ENCODE assay signal across 20 mouse cellular contexts in the genomic region with DNA sequence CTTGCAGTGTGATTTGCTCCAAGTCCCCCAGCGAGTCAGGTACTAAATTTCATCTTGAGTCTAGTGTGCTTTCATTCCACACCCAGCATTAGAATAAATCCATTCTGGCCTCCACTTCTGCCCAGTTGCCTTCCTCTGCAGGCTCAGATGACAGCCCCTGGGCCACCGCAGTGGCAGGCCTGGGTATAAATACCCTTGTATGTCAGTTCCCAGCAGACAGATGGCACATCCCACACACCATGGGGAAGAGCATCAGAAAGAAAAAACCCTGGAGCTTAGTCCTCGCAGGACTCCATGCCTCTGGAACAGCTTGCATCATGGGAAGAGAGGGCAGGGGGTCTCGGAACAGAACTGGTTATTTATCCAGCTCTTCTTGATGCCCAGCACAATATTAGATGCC.
DNase-seq lines count a peak whose midpoint lies in the region; ATAC-seq lines count a peak whose summit lies in the region.
"Had no signal": no experiment of that assay in that cellular context is flagged by ENCODE, and none has a peak within 500 bp of the region (broad histone marks: within the 10 kb centered on the region; RNA-seq: fewer than 3 reads in every experiment).

No protein-coding gene starts in this region.

- H3K36me3 ChIP-seq in neural tube, embryonic 15.5 days: no peaks in the 10 kb centered on the region
- H3K36me3 ChIP-seq: heart, embryonic 10.5 days; limb, embryonic 15.5 days; midbrain, embryonic 12.5 days had no signal

- no peak overlapping the region for H3K4me3 ChIP-seq in neural tube, embryonic 15.5 days (replicated peaks)
- H3K4me3 ChIP-seq: heart, embryonic 10.5 days; limb, embryonic 15.5 days; midbrain, embryonic 12.5 days had no signal

- peaks cover 14% of the 10 kb centered on the region for H3K4me1 ChIP-seq in neural tube, embryonic 15.5 days
- H3K4me1 ChIP-seq: limb, embryonic 15.5 days had no signal

- H3K9me3 ChIP-seq in neural tube, embryonic 15.5 days (replicated peaks): no peaks in the 10 kb centered on the region
- H3K9me3 ChIP-seq: heart, embryonic 10.5 days; limb, embryonic 15.5 days; midbrain, embryonic 12.5 days had no signal

- H3K27ac ChIP-seq in neural tube, embryonic 15.5 days (replicated peaks): peak overlapping the region; percentile 51; the same call in 1 of the 2 replicates
- H3K27ac ChIP-seq: heart, embryonic 10.5 days; limb, embryonic 15.5 days; midbrain, embryonic 12.5 days had no signal

- no peaks in the 10 kb centered on the region for H3K27me3 ChIP-seq in neural tube, embryonic 15.5 days (replicated peaks)
- H3K27me3 ChIP-seq: limb, embryonic 15.5 days; midbrain, embryonic 12.5 days had no signal

- H3K9ac ChIP-seq in neural tube, embryonic 15.5 days (replicated peaks): no peak overlapping the region
- H3K9ac ChIP-seq: limb, embryonic 15.5 days; midbrain, embryonic 12.5 days had no signal

- ATAC-seq in neural tube, embryonic 15.5 days (ENCODE audit: low FRiP score): no peak
- ATAC-seq: hindbrain, embryonic 16.5 days had no signal

- H3K4me2 ChIP-seq in neural tube, embryonic 15.5 days: no peak overlapping the region
- H3K4me2 ChIP-seq: limb, embryonic 15.5 days; midbrain, embryonic 12.5 days had no signal

- no peak for DNase-seq in neural tube, embryonic 10.5 days (ENCODE audit: extremely low spot score, low spot score)
- DNase-seq in layer of hippocampus, adult 18-20 months (ENCODE audit: low spot score in 2 of 2): peak; percentile 70 to 86
- DNase-seq in left cerebral cortex, adult 9 months (ENCODE audit: low spot score in 2 of 2): peak; percentile 28 to 75
- peak; percentile 43 to 75 for DNase-seq in right cerebral cortex, postnatal 36 days (ENCODE audit: low spot score in 2 of 2)
- no peak for DNase-seq in urinary bladder, postnatal 25 days (ENCODE audit: low spot score)
- DNase-seq in heart, adult 8-10 months (ENCODE audit: low spot score): no peak
- no peak for DNase-seq in kidney, adult 18-20 months
- DNase-seq: B cell, adult 2 months; cerebellum, adult 11 months; gastrocnemius, postnatal 10 days; heart, postnatal 14 days; kidney, adult 2 months; kidney, postnatal 4 days; lung, adult 18-20 months; lung, postnatal 4 days had no signal

- WGBS in neural tube, embryonic 15.5 days: 79% methylated on average over 4 of the region's 4 CpGs

Comparison
In these comparisons a context has a peak if more than half of its experiments do, and no peak if none do; other contexts are left out.
1. DNase-seq: peak in layer of hippocampus, adult 18-20 months (2 of 2), left cerebral cortex, adult 9 months (2 of 2) and right cerebral cortex, postnatal 36 days (2 of 2); none in neural tube, embryonic 10.5 days (single experiment), urinary bladder, postnatal 25 days (single experiment), heart, adult 8-10 months (single experiment) and kidney, adult 18-20 months (single experiment).